Mouse (Mus musculus) liver, embryonic 14.5 days (tissue): Measurements from ENCODE around the gene Trim25. TPM values are rescaled to one million over a fixed set of nuclear protein-coding genes. Genes with fewer than 3 reads are reported as not detected.
A peak's percentile ranks its signal among the peaks of the same experiment; 100 is the strongest.

ENCODE experiments used
- ATAC-seq: fragments of 200-750 bp; cut with Nextera tagmentation; 2 replicates; pipeline ENCODE4 v1.8.0; 2017; ENCODE audit warnings: moderate number of reproducible peaks, mild to moderate bottlenecking, moderate library complexity; ENCODE audit not compliant: insufficient read depth
- DNase-seq, 3 experiments: peaks; one replicate each; pipeline ENCODE4 v3.0.0-alpha.2; 2012 to 2013; ENCODE audit warnings: low read depth in 3 of 3, low spot score in 3 of 3
- H3K27ac ChIP-seq: fragments of 300-500 bp; sonication (generic); 2 replicates; pipeline ENCODE4 v1.5.1; 2014; ENCODE audit warnings: moderate library complexity, mild to moderate bottlenecking, control low read depth, inconsistent platforms
- H3K27me3 ChIP-seq: fragments of 300-500 bp; sonication (generic); 2 replicates; pipeline ENCODE4 v1.6.1; 2014; ENCODE audit warnings: mild to moderate bottlenecking, low read length, moderate library complexity; ENCODE audit not compliant: control insufficient read depth, insufficient read depth
- H3K36me3 ChIP-seq: fragments of 300-500 bp; sonication (generic); replicated peaks from 2 replicates; pipeline ENCODE4 v1.6.1; 2014; ENCODE audit warnings: low read depth; ENCODE audit not compliant: control insufficient read depth, insufficient read depth
- H3K4me1 ChIP-seq, 2 experiments: fragments of 200-500 bp in 1 of 2; fragments of 300-500 bp in 1 of 2; sonication (generic) in 1 of 2; replicated peaks; 2 replicates each; pipeline ENCODE4 v1.6.1; 2012 to 2014; ENCODE audit warnings: antibody characterized with exemption in 1 of 2, inconsistent platforms in 1 of 2, low read length in 1 of 2; ENCODE audit not compliant: control insufficient read depth in 2 of 2, insufficient read depth in 2 of 2
- H3K4me2 ChIP-seq: fragments of 300-500 bp; sonication (generic); 2 replicates; pipeline ENCODE4 v1.6.1; 2014; ENCODE audit warnings: low read depth, mild to moderate bottlenecking, control low read depth, moderate library complexity
- H3K4me3 ChIP-seq, 2 experiments: fragments of 200-500 bp in 1 of 2; fragments of 300-500 bp in 1 of 2; sonication (generic) in 1 of 2; 2 replicates each; pipeline ENCODE4 v1.5.1; 2012 to 2014; ENCODE audit warnings: low read depth in 2 of 2, low read length in 2 of 2, mild to moderate bottlenecking in 2 of 2, control low read depth in 1 of 2, inconsistent platforms in 1 of 2, moderate library complexity in 1 of 2; ENCODE audit not compliant: insufficient read depth in 1 of 2
- H3K9ac ChIP-seq: fragments of 300-500 bp; sonication (generic); replicated peaks from 2 replicates; pipeline ENCODE4 v1.6.1; 2014; ENCODE audit warnings: mild to moderate bottlenecking, control low read depth, moderate library complexity
- H3K9me3 ChIP-seq: fragments of 300-500 bp; sonication (generic); 2 replicates; pipeline ENCODE4 v1.6.1; 2016; ENCODE audit warnings: low read length, mixed read lengths; ENCODE audit not compliant: control insufficient read depth
- CTCF ChIP-seq: IDR thresholded peaks from 2 replicates; pipeline ENCODE4 v1.5.1; 2016; ENCODE audit warnings: antibody characterized with exemption, low read depth, control low read depth
- EP300 ChIP-seq: IDR thresholded peaks from 2 replicates; pipeline ENCODE4 v1.6.1; 2016; ENCODE audit warnings: antibody characterized with exemption, low read depth
- WGBS: fragments of 180-500 bp; shearing (Covaris S2); extraction: QIAGEN DNeasy Blood & Tissue Kit; methylation state at CpG from one replicate; pipeline ENCODE4 v1.1.7; 2014; ENCODE audit not compliant: insufficient replicate concordance; 5-methylcytosine and 5-hydroxymethylcytosine counted together
- polyA plus RNA-seq, 2 experiments: library from polyadenylated mRNA; depleted of rRNA in 1 of 2; stranded (reverse) in 1 of 2; unstranded in 1 of 2; fragments of >200 nt; fragmentation: Nextera tagmentation in 1 of 2; extraction: Ambion mirVana in 1 of 2; gene quantifications; 2 replicates each; pipeline versions ENCODE4 v1.2.1 to v1.2.3; 2012 to 2014

Gene Trim25
- polyA plus RNA-seq, 2 experiments, result 9.5 to 11.0 TPM

- 55% methylated on average over 2 of the region's 3 CpGs for WGBS
- Histone ChIP-seq H3K4me2 (no peak within 1 kb of the TSS), H3K4me3 (no peak within 1 kb of the TSS), H3K36me3 (no peaks in the 10 kb centered on the region), H3K9me3 (no peaks in the 10 kb centered on the region), H3K27me3 (no peaks in the 10 kb centered on the region), H3K9ac (no peak within 1 kb of the TSS), H3K27ac (no peak within 1 kb of the TSS), H3K4me1 (no peaks in the 10 kb centered on the region)
- ATAC-seq (no peak), DNase-seq (no peak)
- TF ChIP-seq CTCF, result no peak
- TF ChIP-seq EP300, result no peak
These were observed 32.3 kb upstream of the Trim25 start, which contains the start of gene Elobl for GRCm38 (mm10) chr11:88966881-88967361. Gene Elobl (minus strand): TSS chr11:88966931.

- no peaks in the 10 kb centered on the region for H3K36me3 ChIP-seq
- TF ChIP-seq EP300, result no peak
- TF ChIP-seq CTCF, result no peak
- H3K4me3 ChIP-seq, result no peak within 1 kb of the TSS
- no peak within 1 kb of the TSS for H3K27ac ChIP-seq
- H3K9ac ChIP-seq, result no peak within 1 kb of the TSS
- DNase-seq (no peak), ATAC-seq (no peak)
- peaks cover 4% of the 10 kb centered on the region in 2 experiments for H3K4me1 ChIP-seq
- 15% methylated on average over 2 of the region's 2 CpGs for WGBS
- no peaks in the 10 kb centered on the region for H3K27me3 ChIP-seq
- H3K9me3 ChIP-seq, result no peaks in the 10 kb centered on the region
- H3K4me2 ChIP-seq, result no peak within 1 kb of the TSS
These were observed 28.9 kb upstream of the Trim25 start, which contains the start of gene Coil for GRCm38 (mm10) chr11:88970202-88970732. Gene Coil (plus strand): TSS chr11:88970252.

GRCm38 (mm10) chr11:88973776-88974701, 25.1 kb upstream of the Trim25 start:
- ATAC-seq (peak; percentile 85), DNase-seq (peak; percentile 72 to 83 (median 78))
- Histone ChIP-seq H3K4me1 (peaks cover 4% of the 10 kb centered on the region in 2 experiments), H3K27me3 (no peaks in the 10 kb centered on the region), H3K9ac (peak overlapping the region; percentile 72), H3K9me3 (no peaks in the 10 kb centered on the region), H3K4me2 (peak overlapping the region; percentile 70), H3K4me3 (peak overlapping the region; percentile 86 to 96), H3K27ac (no peak overlapping the region), H3K36me3 (no peaks in the 10 kb centered on the region)
- peak; percentile 89 for TF ChIP-seq CTCF
- TF ChIP-seq EP300, result peak; percentile 36; the same call in 1 of the 2 replicates
- WGBS, result 1% methylated on average over 62 of the region's 62 CpGs

- ATAC-seq, result no peak
- WGBS, result 79% methylated on average over 2 of the region's 2 CpGs
These were observed 22.9 kb upstream of the Trim25 start for GRCm38 (mm10) chr11:88976320-88976719.

GRCm38 (mm10) chr11:88977188-88977587, 22.0 kb upstream of the Trim25 start:
- 73% methylated on average over 5 of the region's 5 CpGs for WGBS
- Histone ChIP-seq H3K4me1 (peaks cover 4 to 6% of the 10 kb centered on the region in 2 experiments), H3K27me3 (no peaks in the 10 kb centered on the region), H3K27ac (no peak overlapping the region), H3K9ac (no peak overlapping the region), H3K4me3 (no peak overlapping the region), H3K9me3 (no peaks in the 10 kb centered on the region), H3K36me3 (no peaks in the 10 kb centered on the region), H3K4me2 (no peak overlapping the region)
- no peak for DNase-seq
- TF ChIP-seq EP300, result no peak
- no peak for TF ChIP-seq CTCF
- no peak for ATAC-seq

More at GRCm38 (mm10) chr11:88976320-88976719, 22.9 kb upstream of the Trim25 start:
- no peaks in the 10 kb centered on the region for H3K27me3 ChIP-seq
- no peak overlapping the region for H3K4me3 ChIP-seq
- H3K9ac ChIP-seq, result no peak overlapping the region
- H3K4me1 ChIP-seq, result peaks cover 4% of the 10 kb centered on the region in 2 experiments
- no peaks in the 10 kb centered on the region for H3K9me3 ChIP-seq
- no peak overlapping the region for H3K4me2 ChIP-seq
- H3K27ac ChIP-seq, result no peak overlapping the region
- TF ChIP-seq CTCF (peak; percentile 57), EP300 (no peak)
- no peaks in the 10 kb centered on the region for H3K36me3 ChIP-seq
- DNase-seq, result no peak
